Mouse (Mus musculus) thymus, adult 2 months (tissue): ENCODE measurements around the gene Ccne1. TPM values are rescaled to one million over a fixed set of nuclear protein-coding genes. Genes with fewer than 3 reads are reported as not detected.

Experiments
- DNase-seq: peaks from one replicate; pipeline ENCODE4 v3.0.0; 2021
- H3K27ac ChIP-seq: fragments of 200-500 bp; 2 replicates; pipeline ENCODE4 v1.5.1; 2012; ENCODE audit warnings: low read length, control low read depth; ENCODE audit not compliant: control insufficient read depth, insufficient read depth
- H3K27me3 ChIP-seq: fragments of 200-500 bp; 2 replicates; pipeline ENCODE4 v1.6.1; 2012; ENCODE audit warnings: mild to moderate bottlenecking, low read length, moderate library complexity, mixed read lengths; ENCODE audit not compliant: control insufficient read depth, insufficient read depth
- H3K36me3 ChIP-seq: fragments of 200-500 bp; 2 replicates; pipeline ENCODE4 v1.6.1; 2012; ENCODE audit warnings: mild to moderate bottlenecking, low read length, moderate library complexity; ENCODE audit not compliant: control insufficient read depth, insufficient read depth
- H3K4me1 ChIP-seq: fragments of 200-500 bp; replicated peaks from 2 replicates; pipeline ENCODE4 v1.6.1; 2012; ENCODE audit warnings: low read length; ENCODE audit not compliant: control insufficient read depth, insufficient read depth
- H3K4me3 ChIP-seq: fragments of 200-500 bp; 2 replicates; pipeline ENCODE4 v1.5.1; 2012; ENCODE audit warnings: mild to moderate bottlenecking, low read length, control low read depth, moderate library complexity; ENCODE audit not compliant: control insufficient read depth, insufficient read depth
- CTCF ChIP-seq: fragments of 200-500 bp; IDR thresholded peaks from 2 replicates; pipeline ENCODE4 v1.5.1; 2012; ENCODE audit warnings: mild to moderate bottlenecking, control low read depth, low read length, moderate library complexity, borderline replicate concordance; ENCODE audit not compliant: control insufficient read depth, poor library complexity, insufficient read depth; ENCODE audit errors: extremely low read depth
- POLR2A ChIP-seq: fragments of 200-500 bp; IDR thresholded peaks from 2 replicates; pipeline ENCODE4 v1.6.1; 2012; ENCODE audit warnings: mild to moderate bottlenecking, low read length, control low read depth, moderate library complexity; ENCODE audit not compliant: control insufficient read depth, poor library complexity, insufficient read depth; ENCODE audit errors: extremely low read depth
- WGBS: fragments of 180-500 bp; shearing (Covaris S2); methylation state at CpG from one replicate; pipeline ENCODE4 v1.1.7; 2018; 5-methylcytosine and 5-hydroxymethylcytosine counted together
- polyA plus RNA-seq: library from polyadenylated mRNA; depleted of rRNA; stranded (reverse); fragments of >200 nt; gene quantifications from 2 replicates; pipeline ENCODE4 v1.2.3, GENCODE M21; 2012; rRNA removed

Gene Ccne1
- polyA plus RNA-seq, 1 experiment: 27.1 TPM

- TF ChIP-seq CTCF: no peak
- TF ChIP-seq POLR2A: no peak
- WGBS: 84% methylated on average over 7 of the region's 7 CpGs
Observed at GRCm38 (mm10) chr7:38059096-38059495, 48.2 kb downstream of the Ccne1 start.

GRCm38 (mm10) chr7:38055996-38056395 is 51.3 kb downstream of the Ccne1 start:
- no peak for DNase-seq
- WGBS: 93% methylated on average over 2 of the region's 2 CpGs
- Histone ChIP-seq H3K4me1 (no peaks in the 10 kb centered on the region; the same call in 1 of the 2 replicates), H3K27me3 (no peaks in the 10 kb centered on the region), H3K36me3 (no peaks in the 10 kb centered on the region), H3K4me3 (no peak overlapping the region), H3K27ac (no peak overlapping the region)
- TF ChIP-seq POLR2A (no peak), CTCF (no peak)

More at GRCm38 (mm10) chr7:38059096-38059495, 48.2 kb downstream of the Ccne1 start:
- Histone ChIP-seq H3K27ac (no peak overlapping the region), H3K36me3 (no peaks in the 10 kb centered on the region), H3K4me3 (no peak overlapping the region), H3K27me3 (no peaks in the 10 kb centered on the region), H3K4me1 (peaks cover 5% of the 10 kb centered on the region)
- no peak for DNase-seq

GRCm38 (mm10) chr7:38054246-38054645 is 53.1 kb downstream of the Ccne1 start:
- Histone ChIP-seq H3K4me3 (no peak overlapping the region), H3K27ac (no peak overlapping the region), H3K27me3 (no peaks in the 10 kb centered on the region), H3K36me3 (no peaks in the 10 kb centered on the region), H3K4me1 (no peaks in the 10 kb centered on the region)
- WGBS: 71% methylated on average over 9 of the region's 9 CpGs
- no peak for TF ChIP-seq POLR2A
- no peak for TF ChIP-seq CTCF
- no peak for DNase-seq

Other genes with a start within 250 kb of the Ccne1 start
- gene Uri1, start 84.0 kb downstream of the Ccne1 start, polyA plus RNA-seq: 10.3 and 11.4 TPM in 2 replicates
- 30.9 and 44.8 TPM in 2 replicates for gene 1600014C10Rik, start 75.7 kb upstream of the Ccne1 start, polyA plus RNA-seq
- 5.8 and 6.2 TPM in 2 replicates for gene Plekhf1, start 120.5 kb upstream of the Ccne1 start, polyA plus RNA-seq
- 16.8 and 17.8 TPM in 2 replicates for gene Pop4, start 163.9 kb upstream of the Ccne1 start, polyA plus RNA-seq